Mouse (Mus musculus): ENCODE measurements around the gene Gnb3. TPM values are rescaled to one million over a fixed set of nuclear protein-coding genes. Genes with fewer than 3 reads are reported as not detected.

Gnb3 gene
- polyA plus RNA-seq, 1 experiment from 2014 or later: 0.32 TPM

DNA sequence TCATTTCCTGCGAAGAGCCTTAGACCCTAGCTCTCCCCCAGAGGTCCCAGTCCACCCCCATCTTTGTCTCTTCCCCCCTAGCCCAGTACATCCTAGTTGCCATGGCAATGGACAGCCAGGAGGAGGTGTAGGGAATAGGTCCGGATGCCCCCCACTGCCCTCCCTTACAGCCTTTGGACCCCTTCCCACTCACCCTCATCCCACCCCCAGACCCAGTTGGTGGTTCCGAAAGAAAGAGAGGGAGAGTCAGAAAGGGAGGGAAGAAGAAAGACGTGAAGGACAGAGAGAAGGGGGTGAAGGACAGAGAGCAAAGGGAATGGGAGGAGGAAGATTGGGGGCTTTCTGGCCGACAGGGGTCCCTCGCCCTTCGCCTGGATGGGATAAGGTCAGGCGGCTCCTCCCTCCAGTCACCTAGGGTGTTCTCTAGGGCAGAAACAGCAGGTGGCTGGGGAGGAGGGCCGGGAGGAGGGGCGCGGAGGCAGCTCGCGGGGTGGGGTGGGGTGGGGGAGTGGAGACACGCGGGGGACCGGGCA lies 23.1 kb upstream of the Gnb3 start:
- Histone ChIP-seq H3K4me3 (peak overlapping the region; percentile 69), H3K4me1 (peaks cover 82% of the 10 kb centered on the region), H3K9me3 (no peaks in the 10 kb centered on the region), H3K27me3 (ENCODE audit: poor library complexity, severe bottlenecking) (peaks cover 82% of the 10 kb centered on the region), H3K27ac (peak overlapping the region; percentile 92), H3K36me3 (replicated peaks) (peaks cover 9% of the 10 kb centered on the region)
- 0% methylated on average over 15 of the region's 16 CpGs for WGBS
- peak; percentile 54 for DNase-seq (ENCODE audit: extremely low spot score, low spot score)

DNA sequence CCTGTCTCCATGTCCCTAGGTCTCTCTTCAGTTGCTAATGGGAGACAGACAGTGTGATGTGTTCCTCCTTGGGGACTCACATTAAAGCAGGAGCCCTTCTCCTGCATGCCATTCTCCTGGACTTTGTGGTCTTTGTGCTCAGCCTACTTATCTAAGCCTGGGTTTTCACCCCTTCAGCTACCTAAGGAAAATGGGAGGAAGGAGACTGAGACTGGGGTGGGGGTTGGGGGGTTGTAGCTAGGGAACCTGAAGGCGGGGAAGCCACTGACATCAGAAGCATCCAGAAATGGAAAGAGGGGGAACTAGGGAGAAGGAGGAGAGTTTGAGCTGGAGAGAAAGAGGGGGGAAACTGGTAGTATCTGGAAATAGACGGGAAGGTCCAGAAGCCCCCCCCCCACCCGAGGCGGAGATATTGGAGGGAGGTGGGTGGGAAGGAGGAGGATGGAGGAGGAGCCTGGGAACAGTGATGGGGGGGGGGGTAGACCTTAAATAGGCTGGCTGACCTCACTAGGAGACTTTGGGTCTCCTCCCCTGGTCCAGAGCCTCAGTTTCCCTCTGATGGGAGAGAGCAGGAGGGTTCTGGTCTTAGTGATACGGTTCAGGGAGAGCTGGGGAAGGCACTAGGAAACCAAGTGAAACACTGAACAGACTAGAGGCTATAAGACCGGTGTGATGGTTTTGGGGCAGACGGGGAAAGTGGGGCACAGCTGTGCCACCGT lies 22.5 kb upstream of the Gnb3 start:
- peaks cover 88% of the 10 kb centered on the region for H3K27me3 ChIP-seq (ENCODE audit: poor library complexity, severe bottlenecking)
- H3K4me3 ChIP-seq: peak overlapping the region; percentile 69
- peaks cover 89% of the 10 kb centered on the region for H3K4me1 ChIP-seq
- 9% methylated on average over 8 of the region's 8 CpGs for WGBS
- H3K27ac ChIP-seq: peak overlapping the region; percentile 92
- no peaks in the 10 kb centered on the region for H3K9me3 ChIP-seq
- DNase-seq (ENCODE audit: extremely low spot score, low spot score): no peak
- peaks cover 9% of the 10 kb centered on the region for H3K36me3 ChIP-seq (replicated peaks)

DNA sequence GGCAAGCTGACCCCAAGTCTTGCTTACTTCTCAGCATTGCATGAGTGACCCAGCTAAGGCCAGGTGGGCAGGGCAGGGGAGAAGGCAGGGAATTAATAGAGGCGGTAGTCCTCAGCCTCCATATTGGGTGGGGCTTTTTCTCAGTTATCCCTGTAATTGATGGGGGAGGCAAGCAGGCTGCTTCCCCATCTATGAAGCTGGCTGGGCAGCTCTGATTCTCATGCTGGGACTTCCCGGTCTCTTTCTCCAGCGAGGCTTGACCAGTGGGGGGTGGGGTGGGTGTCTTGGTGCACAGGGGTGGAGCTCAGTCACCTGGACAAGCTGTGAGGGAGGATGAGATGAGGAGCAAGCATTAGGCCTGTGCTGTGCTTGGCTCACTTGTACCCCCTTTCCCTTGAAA lies 21.7 kb upstream of the Gnb3 start:
- Histone ChIP-seq H3K27ac (peak overlapping the region; percentile 92), H3K9me3 (no peaks in the 10 kb centered on the region), H3K27me3 (ENCODE audit: poor library complexity, severe bottlenecking) (peaks cover 86% of the 10 kb centered on the region), H3K4me3 (peak overlapping the region; percentile 69), H3K36me3 (replicated peaks) (peaks cover 9% of the 10 kb centered on the region), H3K4me1 (peaks cover 94% of the 10 kb centered on the region)
- DNase-seq (ENCODE audit: extremely low spot score, low spot score): no peak
- WGBS: 25% methylated on average over 3 of the region's 3 CpGs

DNA sequence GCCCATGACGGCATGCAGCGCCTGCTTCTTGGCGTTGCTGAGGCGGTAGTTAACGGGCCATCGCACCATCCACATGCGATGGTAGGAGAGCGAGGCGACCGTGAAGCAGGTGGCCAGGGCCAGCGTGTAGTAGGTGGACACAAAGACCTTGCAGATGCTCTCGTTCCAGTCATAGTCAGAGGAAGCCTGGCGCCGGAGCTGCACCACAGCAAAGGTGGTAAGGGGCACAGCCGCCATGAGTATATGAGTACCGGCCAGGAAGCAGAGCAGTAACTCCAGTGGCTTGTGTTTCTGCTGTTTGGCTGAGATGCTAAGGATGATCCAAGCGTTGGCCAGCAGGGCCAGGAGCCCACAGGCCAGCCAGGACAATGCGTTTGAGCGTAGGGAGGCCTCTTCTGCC lies 21.2 kb upstream of the Gnb3 start:
- 0 out of 2 replicates have a peak overlapping the region, but pooled peaks have one; percentile 6 for H3K4me3 ChIP-seq

DNA sequence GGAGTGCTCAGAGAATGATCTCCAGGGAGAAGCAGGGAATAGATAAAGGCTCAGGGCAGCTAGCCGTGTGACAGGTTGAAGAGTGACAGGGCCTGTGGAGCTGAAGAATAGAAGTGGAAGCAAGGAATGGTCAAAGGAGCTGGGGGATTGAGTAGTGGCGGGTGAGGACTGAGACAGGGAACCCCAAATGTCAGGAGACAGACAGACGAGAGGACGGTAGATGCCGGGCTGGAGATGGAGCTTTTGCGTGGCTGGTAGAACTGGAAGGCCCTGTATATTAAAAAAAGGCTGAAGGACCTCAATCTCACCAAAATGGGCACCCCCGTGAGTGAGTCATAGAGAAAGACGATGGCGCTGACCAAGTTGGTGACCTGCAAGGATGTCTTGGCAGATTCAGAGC lies 20.4 kb upstream of the Gnb3 start:
- DNase-seq (ENCODE audit: extremely low spot score, low spot score): no peak
- Histone ChIP-seq H3K27me3 (ENCODE audit: poor library complexity, severe bottlenecking) (peaks cover 73% of the 10 kb centered on the region), H3K9me3 (no peaks in the 10 kb centered on the region), H3K36me3 (replicated peaks) (peaks cover 9% of the 10 kb centered on the region), H3K4me1 (peaks cover 95% of the 10 kb centered on the region), H3K4me3 (no peak overlapping the region), H3K27ac (peak overlapping the region; percentile 92)
- WGBS: 81% methylated on average over 9 of the region's 9 CpGs

More for the DNA sequence above, 21.2 kb upstream of the Gnb3 start:
- Histone ChIP-seq H3K4me1 (peaks cover 95% of the 10 kb centered on the region), H3K36me3 (replicated peaks) (peaks cover 9% of the 10 kb centered on the region), H3K9me3 (no peaks in the 10 kb centered on the region), H3K27ac (peak overlapping the region; percentile 92), H3K27me3 (ENCODE audit: poor library complexity, severe bottlenecking) (peaks cover 80% of the 10 kb centered on the region)
- WGBS: 80% methylated on average over 19 of the region's 19 CpGs
- DNase-seq (ENCODE audit: extremely low spot score, low spot score): no peak

DNA sequence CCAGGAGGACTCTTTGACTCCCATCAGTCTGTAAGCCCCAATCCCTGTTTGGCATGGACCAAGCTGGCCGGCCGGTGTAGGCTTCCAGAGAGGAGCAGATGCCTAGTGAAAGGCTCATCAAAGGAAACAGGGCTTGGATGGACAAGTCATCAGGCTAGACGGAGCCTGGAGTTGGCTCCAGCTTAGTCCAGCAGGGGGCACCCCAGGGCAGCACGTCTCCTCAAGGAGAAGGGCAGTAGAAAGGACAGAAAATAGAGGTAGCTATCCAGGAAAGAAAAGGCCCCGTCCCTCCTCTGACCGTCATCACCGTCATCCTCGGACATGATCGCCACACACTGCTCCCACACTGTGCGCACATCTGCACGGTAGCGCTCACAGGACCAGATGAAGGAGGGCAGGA lies 19.6 kb upstream of the Gnb3 start:
- H3K4me1 ChIP-seq: peaks cover 92% of the 10 kb centered on the region
- H3K36me3 ChIP-seq (replicated peaks): peaks cover 13% of the 10 kb centered on the region
- 12% methylated on average over 12 of the region's 12 CpGs for WGBS
- H3K4me3 ChIP-seq: peak overlapping the region; percentile 19
- peak overlapping the region; percentile 92 for H3K27ac ChIP-seq
- peak; percentile 83 for DNase-seq (ENCODE audit: extremely low spot score, low spot score)
- peaks cover 68% of the 10 kb centered on the region for H3K27me3 ChIP-seq (ENCODE audit: poor library complexity, severe bottlenecking)
- H3K9me3 ChIP-seq: no peaks in the 10 kb centered on the region

DNA sequence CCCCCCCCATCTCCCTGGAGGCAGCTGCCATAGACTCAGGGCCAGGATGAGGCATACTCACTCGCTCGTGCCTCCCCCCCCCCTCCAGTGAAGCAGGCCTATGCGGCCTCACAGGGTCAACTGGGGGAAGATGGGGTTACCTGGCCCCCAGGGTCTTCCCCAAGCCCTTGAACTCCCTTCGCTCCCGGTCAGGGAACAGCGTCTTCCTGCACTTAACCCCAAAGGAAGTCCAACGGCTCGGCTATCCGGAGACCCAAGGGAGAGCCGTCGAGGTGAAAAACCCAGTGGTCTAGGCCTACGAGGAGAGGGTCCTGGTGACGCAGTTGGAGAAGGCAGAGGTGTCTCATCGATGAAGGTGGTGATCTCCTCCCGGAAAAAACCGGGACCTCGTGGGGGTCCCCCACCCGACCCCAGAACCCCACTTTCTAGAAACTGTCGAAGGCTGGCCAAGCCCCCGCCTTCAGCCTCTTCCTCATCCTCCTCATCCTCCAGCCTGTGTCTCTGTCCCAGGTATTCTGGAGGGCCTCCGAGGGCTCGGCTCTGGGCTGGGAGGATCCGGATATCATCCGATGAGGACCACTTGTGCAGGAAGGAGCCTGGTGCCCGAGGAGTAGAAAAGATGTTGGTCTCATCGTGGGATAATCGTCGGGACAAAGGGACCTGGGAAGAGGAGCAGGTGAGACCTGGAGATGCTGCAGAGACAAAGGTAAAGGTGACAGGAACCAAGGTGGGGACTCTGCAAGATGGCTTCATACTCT lies 18.7 kb upstream of the Gnb3 start:
- H3K27ac ChIP-seq: peak overlapping the region; percentile 98; the same call in 1 of the 2 replicates
- peaks cover 61% of the 10 kb centered on the region for H3K27me3 ChIP-seq (ENCODE audit: poor library complexity, severe bottlenecking)
- no peaks in the 10 kb centered on the region for H3K9me3 ChIP-seq
- peaks cover 22% of the 10 kb centered on the region for H3K36me3 ChIP-seq (replicated peaks)
- H3K4me3 ChIP-seq: peak overlapping the region; percentile 87
- DNase-seq (ENCODE audit: extremely low spot score, low spot score): no peak
- 83% methylated on average over 28 of the region's 28 CpGs for WGBS
- peaks cover 82% of the 10 kb centered on the region for H3K4me1 ChIP-seq

DNA sequence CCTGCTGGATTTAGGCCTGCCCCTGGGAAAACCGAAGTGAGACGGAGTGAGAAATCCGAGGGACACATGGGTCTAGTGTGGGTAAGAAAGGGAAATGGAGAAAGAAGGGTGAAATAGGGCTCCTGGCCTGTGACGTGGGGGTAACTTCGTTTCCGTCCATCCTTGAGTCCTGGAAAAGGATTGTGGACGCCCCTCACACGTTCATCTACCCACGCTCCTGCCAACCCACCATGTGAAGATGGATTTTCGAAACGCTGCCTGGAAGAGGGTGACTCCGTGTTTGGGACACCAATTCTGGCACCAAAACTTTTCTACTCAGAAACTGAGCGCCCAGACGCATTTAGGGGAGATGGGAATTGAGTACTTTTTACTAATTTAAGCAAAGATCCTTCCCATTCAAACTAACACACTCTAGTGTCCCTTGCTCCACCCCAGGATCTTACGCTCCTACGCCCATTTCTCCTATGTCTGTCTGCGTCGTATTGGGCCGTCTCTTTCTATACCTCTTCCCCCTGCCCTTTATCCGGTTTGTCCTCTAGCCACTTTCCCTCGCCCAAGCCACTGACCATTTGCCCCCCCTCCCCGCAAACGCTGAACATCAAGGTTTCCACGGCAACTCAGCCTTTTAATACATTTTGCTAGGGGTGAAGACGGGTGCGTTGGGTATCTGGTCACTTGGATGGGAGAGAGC lies 17.9 kb upstream of the Gnb3 start:
- H3K4me1 ChIP-seq: peaks cover 75% of the 10 kb centered on the region
- H3K9me3 ChIP-seq: no peaks in the 10 kb centered on the region
- peaks cover 57% of the 10 kb centered on the region for H3K27me3 ChIP-seq (ENCODE audit: poor library complexity, severe bottlenecking)
- H3K27ac ChIP-seq: peak overlapping the region; percentile 98
- H3K36me3 ChIP-seq (replicated peaks): peaks cover 30% of the 10 kb centered on the region
- peak overlapping the region; percentile 87 for H3K4me3 ChIP-seq
- WGBS: 25% methylated on average over 26 of the region's 26 CpGs
- peak; percentile 31 for DNase-seq (ENCODE audit: extremely low spot score, low spot score)

DNA sequence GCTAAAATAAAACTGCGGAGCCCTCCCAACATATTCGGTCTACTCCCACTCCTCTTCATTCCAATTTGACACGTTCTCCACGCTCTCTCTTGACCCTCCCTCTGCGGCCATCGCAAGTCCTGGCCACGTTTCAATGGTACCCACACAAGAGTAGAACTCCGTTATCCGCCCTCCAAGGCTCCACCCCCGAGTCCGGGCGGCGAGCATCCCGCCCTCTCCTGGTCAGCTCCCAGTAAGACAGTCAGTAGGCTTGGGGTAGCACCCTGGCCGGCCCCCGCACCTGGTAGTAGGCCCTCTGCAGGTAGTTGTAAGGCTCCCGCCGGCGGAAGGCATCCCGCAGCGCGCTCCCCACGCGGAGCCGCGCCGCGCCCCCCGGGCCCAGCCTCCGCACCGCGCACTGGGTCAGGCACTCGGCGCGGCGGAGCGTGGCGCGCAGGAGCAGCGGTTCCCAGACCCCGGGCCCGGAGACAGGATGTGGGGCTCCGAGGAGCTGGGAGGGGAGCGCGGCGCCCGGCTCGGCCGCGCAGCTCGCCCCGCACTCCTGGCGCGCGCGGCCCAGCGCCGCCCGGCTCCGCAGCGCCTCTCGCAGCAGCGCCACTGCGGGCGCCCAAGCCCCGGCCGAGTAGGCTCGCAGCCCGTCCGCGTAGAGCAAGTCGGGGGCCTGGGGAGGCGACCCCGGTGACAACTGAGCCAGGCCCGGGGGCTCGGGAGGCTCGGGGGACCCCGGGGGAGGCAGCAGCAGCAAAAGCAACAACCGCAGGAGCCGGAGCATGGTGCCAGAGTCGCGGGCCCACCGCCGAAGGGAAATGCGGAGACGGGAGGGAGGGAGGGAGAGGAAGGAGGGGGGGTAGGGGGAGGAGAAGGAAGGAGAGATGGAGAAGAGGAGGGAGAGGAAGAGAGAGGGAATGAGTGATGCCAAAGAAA lies 17.1 kb upstream of the Gnb3 start, which contains the start of gene P3h3:
TSS of gene P3h3 (minus strand) at position 837 of the 924 bp plus-strand sequence.
- Histone ChIP-seq H3K4me1 (peaks cover 67% of the 10 kb centered on the region), H3K4me3 (peak within 1 kb of the TSS; percentile 87), H3K27ac (peak within 1 kb of the TSS; percentile 98), H3K27me3 (ENCODE audit: poor library complexity, severe bottlenecking) (peaks cover 49% of the 10 kb centered on the region), H3K9me3 (no peaks in the 10 kb centered on the region), H3K36me3 (replicated peaks) (peaks cover 35% of the 10 kb centered on the region)
- DNase-seq (ENCODE audit: extremely low spot score, low spot score): peak; percentile 89
- under 1% methylated on average over 86 of the region's 86 CpGs for WGBS

DNA sequence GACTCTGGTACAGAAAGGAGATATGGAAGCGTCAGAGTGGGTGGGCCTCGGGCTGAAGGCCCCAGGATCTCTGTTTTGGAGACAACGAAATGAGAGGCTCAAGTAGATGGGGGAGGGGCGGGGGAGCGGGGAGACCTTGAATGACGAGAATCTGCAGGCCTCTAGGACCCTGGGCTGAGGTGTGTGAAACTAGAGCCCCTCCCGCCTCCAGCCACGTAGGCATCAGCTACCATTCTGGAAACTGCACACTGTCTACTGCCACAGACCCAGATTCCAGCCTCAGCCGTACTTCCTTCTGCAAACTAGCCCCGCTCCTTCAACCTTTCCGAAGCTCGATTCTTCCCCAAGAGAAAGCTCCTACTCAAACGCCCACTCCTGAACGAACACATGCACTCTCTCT lies 16.2 kb upstream of the Gnb3 start:
- Histone ChIP-seq H3K27me3 (ENCODE audit: poor library complexity, severe bottlenecking) (peaks cover 42% of the 10 kb centered on the region), H3K4me3 (peak overlapping the region; percentile 87), H3K9me3 (no peaks in the 10 kb centered on the region), H3K4me1 (peaks cover 58% of the 10 kb centered on the region), H3K27ac (peak overlapping the region; percentile 98), H3K36me3 (replicated peaks) (peaks cover 34% of the 10 kb centered on the region)
- peak; percentile 57 for DNase-seq (ENCODE audit: extremely low spot score, low spot score)
- WGBS: 7% methylated on average over 14 of the region's 14 CpGs

DNA sequence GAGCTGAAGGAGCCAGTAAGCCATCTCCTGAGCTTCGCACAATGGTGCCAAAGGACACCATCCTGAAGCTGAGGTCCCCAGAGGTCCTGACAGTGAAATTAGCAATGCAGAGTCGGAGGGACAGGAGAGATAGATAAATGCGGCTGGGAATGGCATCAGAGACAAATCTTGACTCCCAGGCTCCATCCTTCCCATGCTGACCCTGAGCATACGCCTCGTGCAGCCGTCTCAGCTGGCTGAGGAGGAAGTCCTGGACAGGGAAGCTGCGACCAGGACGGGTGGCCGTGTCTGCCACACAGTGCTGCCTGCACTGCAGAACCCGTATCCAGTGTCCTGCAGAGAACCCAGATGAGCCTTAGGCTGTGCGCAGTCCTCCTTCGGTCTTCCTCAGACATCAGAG lies 14.6 kb upstream of the Gnb3 start:
- Histone ChIP-seq H3K27me3 (ENCODE audit: poor library complexity, severe bottlenecking) (peaks cover 25% of the 10 kb centered on the region), H3K4me3 (no peak overlapping the region), H3K27ac (no peak overlapping the region), H3K36me3 (replicated peaks) (peaks cover 38% of the 10 kb centered on the region), H3K9me3 (no peaks in the 10 kb centered on the region), H3K4me1 (peaks cover 41% of the 10 kb centered on the region)
- 76% methylated on average over 12 of the region's 12 CpGs for whole genome bisulfite sequencing
- no peak for DNase-seq (ENCODE audit: extremely low spot score, low spot score)

Data from forebrain, embryonic 10.5 days (tissue).